Mouse (Mus musculus): ENCODE measurements around the gene Sox21.

DNA sequence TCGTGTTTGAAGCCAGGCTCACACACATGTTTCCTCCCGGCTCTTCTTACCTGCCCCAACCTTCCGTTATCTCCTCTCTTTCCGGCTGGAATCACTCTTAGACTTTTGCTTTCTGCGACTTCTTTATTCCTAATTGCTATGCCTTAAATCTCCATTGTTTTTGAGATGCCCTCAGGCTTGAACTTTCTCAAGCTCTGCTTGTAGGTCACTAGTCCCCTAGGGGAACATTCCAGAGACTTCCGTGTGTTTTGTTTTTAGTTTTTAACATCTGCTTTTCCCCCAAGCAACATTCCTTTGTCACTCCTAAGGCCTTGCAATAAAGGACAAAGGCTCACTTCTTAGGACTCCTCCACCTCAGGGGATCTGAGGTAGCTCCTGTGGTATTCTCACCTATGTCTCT is 16.6 kb upstream of the Sox21 start:
- TF ChIP-seq CTCF (IDR thresholded peaks at IDR 0.05; ENCODE audit: borderline replicate concordance, extremely low read depth, insufficient read depth, insufficient read length) (no peak), POLR2A (IDR thresholded peaks at IDR 0.05; ENCODE audit: borderline replicate concordance, extremely low read depth, insufficient read depth, insufficient read length, poor library complexity, severe bottlenecking) (no peak)

Data from brain, embryonic 14.5 days (tissue).